Mouse (Mus musculus): Measurements from ENCODE around the gene Brd3. TPM values are rescaled to one million over a fixed set of nuclear protein-coding genes. Genes with fewer than 3 reads are reported as not detected.

The Brd3 gene
- total RNA-seq, 2 experiments from 2014 or later = 43.6 to 52.2 TPM

DNA sequence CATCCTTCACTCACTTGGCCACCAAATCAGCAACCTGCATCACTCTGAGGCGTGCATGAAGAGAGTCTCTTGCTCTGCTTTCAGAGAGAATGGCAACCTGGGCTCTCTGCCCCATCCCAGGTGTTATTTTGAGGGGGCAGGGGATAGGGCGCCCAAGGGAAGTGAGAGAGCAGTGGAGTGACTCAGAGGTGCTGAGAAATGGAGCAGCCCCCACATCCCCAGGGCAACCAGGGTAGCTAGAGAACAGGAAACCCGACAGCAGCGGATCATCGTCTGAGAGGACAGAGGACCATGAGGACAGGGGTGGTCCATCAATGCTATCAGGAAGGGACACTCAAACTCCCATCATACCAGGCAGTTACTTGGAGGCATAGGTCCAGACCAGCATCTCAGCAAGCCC is 100.5 kb downstream of the Brd3 start:
- no peak overlapping the region for H3K4me3 ChIP-seq
- DNase-seq (ENCODE audit: extremely low spot score in 1 of 2, low spot score in 2 of 2) = no peak
- intact Hi-C loops (cut with DNase I) = no loop called here
- no peak overlapping the region for H3K27ac ChIP-seq
- TF ChIP-seq CTCF (IDR thresholded peaks at IDR 0.05) = no peak

DNA sequence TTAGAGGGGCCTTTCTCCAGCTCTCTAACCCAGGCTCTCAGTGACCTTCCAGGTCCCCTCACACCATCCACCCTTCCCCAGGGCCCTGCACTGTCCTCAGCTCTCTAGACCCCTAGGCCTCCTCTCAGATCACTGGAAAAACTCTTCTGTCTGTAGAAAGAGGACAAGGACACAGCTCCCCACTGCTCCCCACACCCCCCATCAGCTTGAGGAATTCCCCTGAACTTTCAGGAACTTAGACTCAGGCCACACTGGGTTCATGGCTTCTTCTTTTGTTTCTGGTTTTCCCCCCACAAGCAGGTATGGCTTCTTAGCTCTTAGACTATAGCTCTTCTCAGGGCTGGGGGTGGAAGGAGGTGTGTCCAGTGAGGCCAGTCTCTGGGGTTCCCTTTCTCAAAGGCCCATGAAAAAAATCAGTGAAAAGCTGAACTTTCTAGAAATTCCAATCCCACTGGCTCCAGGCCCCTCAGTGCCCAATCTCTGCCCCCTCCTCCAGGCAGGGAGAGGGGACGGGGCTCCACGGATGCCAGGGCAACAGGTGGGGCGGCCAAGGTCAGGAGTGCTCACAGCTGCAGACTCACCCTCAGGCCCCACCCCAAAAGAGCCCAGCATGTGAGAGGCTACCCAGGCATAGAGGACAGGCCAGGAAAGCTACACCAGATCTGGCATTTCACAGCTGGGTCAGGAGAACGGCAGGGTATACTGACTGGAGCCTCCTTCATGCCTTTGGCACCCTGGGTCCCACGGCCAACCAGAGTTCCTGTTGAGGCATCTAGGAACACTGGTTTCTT is 102.2 kb downstream of the Brd3 start:
- TF ChIP-seq CTCF (IDR thresholded peaks at IDR 0.05) = no peak
- no peak for DNase-seq (ENCODE audit: extremely low spot score in 1 of 2, low spot score in 2 of 2)
- no peak overlapping the region for H3K27ac ChIP-seq

DNA sequence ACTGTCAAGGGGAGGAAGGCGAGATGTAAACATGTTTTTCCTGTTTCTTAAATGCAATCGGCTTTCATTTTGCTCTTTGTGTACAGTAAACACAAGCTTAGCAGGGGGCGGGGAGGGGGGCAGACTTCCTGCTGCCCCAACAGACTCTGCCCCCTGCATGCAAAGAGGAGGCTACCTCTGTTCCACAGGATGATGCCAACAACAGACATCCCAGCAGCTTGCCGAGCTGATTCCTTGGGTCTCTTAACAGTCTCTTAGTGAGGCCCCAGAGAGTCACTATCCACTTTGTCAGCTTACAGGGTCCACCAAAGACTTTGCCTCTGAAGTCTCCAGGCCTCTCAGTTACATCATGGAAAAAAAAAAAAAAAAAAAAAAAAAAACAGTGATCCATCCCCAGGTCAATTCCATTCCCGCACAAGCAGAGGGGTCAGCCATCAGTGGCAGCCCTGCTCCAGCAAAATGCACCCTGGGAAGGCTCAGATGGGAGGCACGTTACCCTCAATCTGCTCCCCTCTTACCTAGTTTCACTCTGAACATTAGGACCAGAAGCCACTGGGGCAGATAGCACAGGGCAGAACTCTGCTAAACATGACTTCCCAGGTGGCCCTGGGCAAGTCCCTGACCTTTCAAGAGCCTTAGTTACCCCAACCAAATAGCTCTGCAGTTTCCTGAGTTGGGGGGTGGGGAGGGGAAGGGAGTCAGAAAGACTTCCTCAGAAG is 102.9 kb downstream of the Brd3 start:
- intact Hi-C loops (cut with DNase I) = no loop called here
- DNase-seq (ENCODE audit: extremely low spot score in 1 of 2, low spot score in 2 of 2) = no peak

More for the DNA sequence above, 102.2 kb downstream of the Brd3 start:
- H3K4me3 ChIP-seq = no peak overlapping the region
- intact Hi-C loops (cut with DNase I) = no loop called here

DNA sequence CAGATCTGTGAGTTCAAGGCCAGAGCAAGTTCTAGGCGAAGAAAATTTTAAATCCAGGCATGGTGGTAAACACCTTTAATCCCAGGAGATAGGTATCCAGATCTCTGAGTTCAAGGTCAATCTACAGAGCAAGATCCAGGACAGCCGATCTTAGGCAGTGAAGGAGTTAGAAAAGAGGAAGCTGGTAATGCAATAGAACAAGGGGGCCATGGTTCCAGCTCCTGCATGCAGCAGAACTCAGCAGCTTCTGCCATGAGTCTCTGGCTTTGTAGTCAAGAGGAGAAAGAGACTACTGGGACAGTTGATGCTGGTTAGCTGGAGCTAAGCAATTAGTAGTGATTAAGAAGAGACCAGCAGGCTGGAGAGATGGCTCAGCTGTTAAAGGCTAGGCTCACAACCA is 105.9 kb downstream of the Brd3 start:
- no peak for DNase-seq (ENCODE audit: extremely low spot score in 1 of 2, low spot score in 2 of 2)
- intact Hi-C loops (cut with DNase I) = no loop called here
- Histone ChIP-seq H3K4me3 (no peak overlapping the region), H3K27ac (no peak overlapping the region)
- TF ChIP-seq CTCF (IDR thresholded peaks at IDR 0.05) = no peak

More for the DNA sequence above, 102.9 kb downstream of the Brd3 start:
- no peak for TF ChIP-seq CTCF (IDR thresholded peaks at IDR 0.05)
- Histone ChIP-seq H3K27ac (no peak overlapping the region), H3K4me3 (no peak overlapping the region)

DNA sequence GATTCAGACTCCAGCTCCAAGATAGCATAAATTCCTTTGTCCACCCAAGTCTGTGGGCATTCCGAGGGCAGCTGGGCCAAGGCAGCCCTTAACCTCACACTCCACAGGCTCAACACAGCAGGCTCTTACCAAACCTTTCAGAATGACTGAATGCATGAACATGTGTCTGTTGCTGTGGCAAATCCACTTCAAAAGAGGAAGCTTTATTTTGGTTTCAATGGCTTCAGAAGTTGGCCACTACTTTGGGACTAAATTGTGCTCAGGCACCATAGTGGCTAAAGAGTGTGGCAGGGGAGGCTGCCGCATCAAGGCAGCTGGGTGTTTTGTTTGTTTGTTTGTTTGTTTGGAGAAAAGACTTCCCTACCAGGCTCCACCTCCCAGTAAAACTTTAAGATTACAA is 107.4 kb downstream of the Brd3 start:
- DNase-seq (ENCODE audit: extremely low spot score in 1 of 2, low spot score in 2 of 2) = no peak
- intact Hi-C loops (cut with DNase I) = no loop called here
- Histone ChIP-seq H3K4me3 (no peak overlapping the region), H3K27ac (no peak overlapping the region)
- TF ChIP-seq CTCF (IDR thresholded peaks at IDR 0.05) = no peak

DNA sequence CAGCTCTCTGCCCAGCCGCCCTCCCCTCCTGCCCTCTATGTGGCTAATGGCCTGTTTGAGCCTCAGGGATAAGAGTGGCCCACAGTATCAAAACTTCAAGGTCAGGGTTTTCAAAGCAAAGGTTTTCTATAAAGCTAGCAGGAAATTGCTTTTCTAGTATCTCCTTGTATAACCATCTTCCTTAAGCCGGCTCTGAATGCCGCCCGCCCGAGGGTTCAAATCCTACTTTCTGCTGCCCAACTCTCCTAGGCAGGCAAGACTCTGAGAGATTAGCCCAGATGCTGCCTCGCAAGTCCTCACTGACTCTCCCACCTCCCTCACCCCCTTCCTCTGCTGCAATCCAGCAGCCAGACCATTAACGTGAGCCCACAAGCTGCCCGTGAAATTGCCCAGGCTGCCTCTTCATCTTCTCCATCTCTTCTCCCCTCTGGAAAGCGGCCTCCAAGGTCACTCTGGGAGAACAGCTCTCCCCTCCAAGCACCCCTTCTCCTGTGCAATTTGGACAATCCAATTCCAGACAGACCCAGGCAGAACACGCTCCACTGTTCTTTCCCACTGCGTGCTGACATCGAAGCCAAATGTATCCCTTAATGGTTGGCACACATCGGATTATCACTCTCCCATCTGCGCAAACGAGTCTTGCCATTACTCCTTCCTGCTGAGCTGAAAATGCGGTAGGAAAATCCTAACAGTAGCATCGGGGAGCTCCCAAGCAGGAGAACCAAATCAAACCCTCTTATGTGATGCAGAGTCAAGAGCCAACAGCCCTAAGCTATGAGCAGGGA is 110.6 kb downstream of the Brd3 start:
- intact Hi-C loops (cut with DNase I) = no loop called here
- Histone ChIP-seq H3K4me3 (no peak overlapping the region), H3K27ac (no peak overlapping the region)
- TF ChIP-seq CTCF (IDR thresholded peaks at IDR 0.05) = no peak
- DNase-seq (ENCODE audit: extremely low spot score in 1 of 2, low spot score in 2 of 2) = no peak

Small RNA genes within 50 kb of the gene (microRNA-seq; reads per million reads assigned to microRNA genes)
- 0 reads per million in 2 experiments for gene Gm24049
- 0 reads per million in 2 experiments for gene Mir7578

Other genes with a start within 250 kb of the Brd3 start
- 10 to 100 TPM; 10.2 to 10.5 TPM for gene Vav2, start 80.6 kb downstream of the Brd3 start, total RNA-seq (2021)
- gene Brd3os, start 65.3 kb downstream of the Brd3 start, total RNA-seq (2021) = 10 to 100 TPM; 26.7 to 27.6 TPM
- gene Wdr5, start 7.5 kb upstream of the Brd3 start, total RNA-seq (2021) = 10 to 100 TPM; 26.7 to 27.2 TPM
- gene Rxra, start 168.8 kb upstream of the Brd3 start, total RNA-seq (2021) = 10 to 100 TPM; 24.4 to 25.4 TPM